Mouse (Mus musculus) heart, embryonic 16.5 days (tissue): ENCODE measurements around the gene Wdr62. TPM values are rescaled to one million over a fixed set of nuclear protein-coding genes. Genes with fewer than 3 reads are reported as not detected.
A peak's percentile ranks its signal among the peaks of the same experiment; 100 is the strongest.
"Not testable (repeated sequence)": the region's sequence is repeated elsewhere in the genome, so short reads cannot be mapped to it uniquely, and the experiment has no call there.

Experiments used
- ATAC-seq: fragments of 200-750 bp; cut with Nextera tagmentation; replicated peaks from 2 replicates; pipeline ENCODE4 v1.8.0; 2017; ENCODE audit warnings: moderate number of reproducible peaks; ENCODE audit not compliant: insufficient read depth, low FRiP score; ENCODE audit errors: extremely low read depth
- H3K27ac ChIP-seq: fragments of 300-500 bp; sonication (generic); 2 replicates; pipeline ENCODE4 v1.5.1; 2014; ENCODE audit warnings: mild to moderate bottlenecking, low read length, control low read depth, moderate library complexity
- H3K27me3 ChIP-seq: fragments of 300-500 bp; sonication (generic); 2 replicates; pipeline ENCODE4 v1.6.1; 2014; ENCODE audit warnings: low read length, mixed read lengths; ENCODE audit not compliant: control insufficient read depth, insufficient read depth
- H3K36me3 ChIP-seq: fragments of 300-500 bp; sonication (generic); 2 replicates; pipeline ENCODE4 v1.6.1; 2014; ENCODE audit not compliant: control insufficient read depth, insufficient read depth
- H3K4me1 ChIP-seq: fragments of 300-500 bp; sonication (generic); 2 replicates; pipeline ENCODE4 v1.6.1; 2014; ENCODE audit warnings: low read length, mixed read lengths; ENCODE audit not compliant: control insufficient read depth, insufficient read depth
- H3K4me2 ChIP-seq: fragments of 300-500 bp; sonication (generic); 2 replicates; pipeline ENCODE4 v1.6.1; 2014; ENCODE audit warnings: low read depth, mild to moderate bottlenecking, control low read depth, low read length
- H3K4me3 ChIP-seq: fragments of 300-500 bp; sonication (generic); 2 replicates; pipeline ENCODE4 v1.5.1; 2014; ENCODE audit warnings: mild to moderate bottlenecking, control low read depth, low read length
- H3K9ac ChIP-seq: fragments of 300-500 bp; sonication (generic); 2 replicates; pipeline ENCODE4 v1.6.1; 2014; ENCODE audit warnings: low read length, control low read depth
- H3K9me3 ChIP-seq: fragments of 300-500 bp; sonication (generic); replicated peaks from 2 replicates; pipeline ENCODE4 v1.6.1; 2016; ENCODE audit warnings: low read length; ENCODE audit not compliant: control insufficient read depth
- WGBS: fragments of 180-500 bp; shearing (Covaris S2); extraction: QIAGEN DNeasy Blood & Tissue Kit; methylation state at CpG from one replicate; pipeline ENCODE4 v1.1.7; 2014; 5-methylcytosine and 5-hydroxymethylcytosine counted together
- polyA plus RNA-seq: library from polyadenylated mRNA; unstranded; fragments of >200 nt; fragmentation: Nextera tagmentation; extraction: Ambion mirVana; gene quantifications from 2 replicates; pipeline ENCODE4 v1.2.1, GENCODE M21; 2015

Wdr62 gene
- polyA plus RNA-seq, 1 experiment from 2014 or later: 6.9 TPM

GRCm38 (mm10) chr7:30237374-30237773 is 42.8 kb downstream of the Wdr62 start:
- H3K4me3 ChIP-seq, H3K9me3 ChIP-seq, H3K27me3 ChIP-seq, H3K27ac ChIP-seq, H3K9ac ChIP-seq, H3K36me3 ChIP-seq, H3K4me2 ChIP-seq, H3K4me1 ChIP-seq, ATAC-seq: not testable (repeated sequence)
- 84% methylated on average over 3 of the region's 3 CpGs for WGBS

GRCm38 (mm10) chr7:30235625-30236024 is 44.6 kb downstream of the Wdr62 start, which contains the start of gene Ovol3:
TSS of gene Ovol3 (minus strand) at chr7:30235725.
- peaks cover 3% of the 10 kb centered on the region; the same call in 1 of the 2 replicates for H3K36me3 ChIP-seq
- WGBS: 82% methylated on average over 4 of the region's 4 CpGs

GRCm38 (mm10) chr7:30235091-30235490 is 45.1 kb downstream of the Wdr62 start:
- no peak overlapping the region for H3K4me2 ChIP-seq
- ATAC-seq: no peak
- WGBS: 91% methylated on average over 8 of the region's 8 CpGs

More at GRCm38 (mm10) chr7:30235625-30236024, 44.6 kb downstream of the Wdr62 start, which contains the start of gene Ovol3:
- Histone ChIP-seq H3K9me3 (no peaks in the 10 kb centered on the region), H3K4me1 (peaks cover 7% of the 10 kb centered on the region), H3K9ac (no peak within 1 kb of the TSS), H3K4me3 (no peak within 1 kb of the TSS), H3K4me2 (no peak within 1 kb of the TSS), H3K27ac (no peak within 1 kb of the TSS), H3K27me3 (no peaks in the 10 kb centered on the region)
- ATAC-seq: no peak

GRCm38 (mm10) chr7:30234276-30234858 is 45.9 kb downstream of the Wdr62 start:
- 0 out of 2 replicates have a peak, but pooled peaks cover 7% of the 10 kb centered on the region for H3K36me3 ChIP-seq
- H3K4me3 ChIP-seq: no peak overlapping the region
- 90% methylated on average over 15 of the region's 15 CpGs for WGBS
- no peaks in the 10 kb centered on the region for H3K9me3 ChIP-seq
- no peak overlapping the region for H3K4me2 ChIP-seq
- no peak for ATAC-seq
- no peak overlapping the region for H3K9ac ChIP-seq
- H3K4me1 ChIP-seq: peaks cover 10% of the 10 kb centered on the region
- H3K27ac ChIP-seq: no peak overlapping the region
- H3K27me3 ChIP-seq: no peaks in the 10 kb centered on the region

More at GRCm38 (mm10) chr7:30235091-30235490, 45.1 kb downstream of the Wdr62 start:
- H3K4me1 ChIP-seq: peaks cover 10% of the 10 kb centered on the region
- H3K36me3 ChIP-seq: peaks cover 3% of the 10 kb centered on the region; the same call in 1 of the 2 replicates
- no peaks in the 10 kb centered on the region for H3K9me3 ChIP-seq
- no peak overlapping the region for H3K9ac ChIP-seq
- H3K4me3 ChIP-seq: no peak overlapping the region
- H3K27me3 ChIP-seq: no peaks in the 10 kb centered on the region
- no peak overlapping the region for H3K27ac ChIP-seq

- Histone ChIP-seq H3K4me1 (peaks cover 10% of the 10 kb centered on the region), H3K36me3 (0 out of 2 replicates have a peak, but pooled peaks cover 7% of the 10 kb centered on the region), H3K4me2 (peak overlapping the region; percentile 83; the same call in 1 of the 2 replicates), H3K4me3 (no peak overlapping the region), H3K27ac (no peak overlapping the region), H3K27me3 (no peaks in the 10 kb centered on the region), H3K9me3 (no peaks in the 10 kb centered on the region), H3K9ac (no peak overlapping the region)
- ATAC-seq: no peak
- 86% methylated on average over 20 of the region's 20 CpGs for WGBS
Observed at GRCm38 (mm10) chr7:30233387-30233786, 46.8 kb downstream of the Wdr62 start.

GRCm38 (mm10) chr7:30232631-30233148 is 47.5 kb downstream of the Wdr62 start:
- 5% methylated on average over 24 of the region's 24 CpGs for WGBS

GRCm38 (mm10) chr7:30231669-30232454 is 48.4 kb downstream of the Wdr62 start, which contains the start of the genes Polr2i and Tbcb:
TSS of gene Polr2i (plus strand) at chr7:30231948.
TSS of gene Tbcb (minus strand) at chr7:30232272.
- H3K4me1 ChIP-seq: peaks cover 10% of the 10 kb centered on the region
- no peaks in the 10 kb centered on the region for H3K9me3 ChIP-seq
- H3K36me3 ChIP-seq: 0 out of 2 replicates have a peak, but pooled peaks cover 8% of the 10 kb centered on the region
- peak within 1 kb of the TSS; percentile 83 for H3K4me2 ChIP-seq
- peak within 1 kb of the TSS; percentile 75 for H3K4me3 ChIP-seq
- peak within 1 kb of the TSS; percentile 83 for H3K9ac ChIP-seq
- peak within 1 kb of the TSS; percentile 94 for H3K27ac ChIP-seq
- ATAC-seq: peak; percentile 95
- H3K27me3 ChIP-seq: no peaks in the 10 kb centered on the region
- under 1% methylated on average over 67 of the region's 67 CpGs for WGBS

More at GRCm38 (mm10) chr7:30232631-30233148, 47.5 kb downstream of the Wdr62 start:
- peak overlapping the region; percentile 94 for H3K27ac ChIP-seq
- no peak for ATAC-seq
- H3K4me1 ChIP-seq: peaks cover 10% of the 10 kb centered on the region
- H3K9me3 ChIP-seq: no peaks in the 10 kb centered on the region
- peak overlapping the region; percentile 75 for H3K4me3 ChIP-seq
- 0 out of 2 replicates have a peak, but pooled peaks cover 8% of the 10 kb centered on the region for H3K36me3 ChIP-seq
- H3K4me2 ChIP-seq: peak overlapping the region; percentile 83
- H3K9ac ChIP-seq: peak overlapping the region; percentile 83
- no peaks in the 10 kb centered on the region for H3K27me3 ChIP-seq

- Histone ChIP-seq H3K9ac (peak overlapping the region; percentile 63), H3K9me3 (no peaks in the 10 kb centered on the region), H3K27me3 (no peaks in the 10 kb centered on the region), H3K4me3 (peak overlapping the region; percentile 75), H3K36me3 (peaks cover 13% of the 10 kb centered on the region), H3K4me2 (peak overlapping the region; percentile 82), H3K27ac (no peak overlapping the region), H3K4me1 (peaks cover 10% of the 10 kb centered on the region)
- ATAC-seq: no peak
- WGBS: under 1% methylated on average over 16 of the region's 16 CpGs
Observed at GRCm38 (mm10) chr7:30231328-30231668, 48.9 kb downstream of the Wdr62 start.
